Mouse (Mus musculus): Measurements from ENCODE around the gene Atp6v1c2. TPM values are rescaled to one million over a fixed set of nuclear protein-coding genes. Genes with fewer than 3 reads are reported as not detected.

The Atp6v1c2 gene
- polyA plus RNA-seq, 1 experiment from 2014 or later = 19.2 TPM

DNA sequence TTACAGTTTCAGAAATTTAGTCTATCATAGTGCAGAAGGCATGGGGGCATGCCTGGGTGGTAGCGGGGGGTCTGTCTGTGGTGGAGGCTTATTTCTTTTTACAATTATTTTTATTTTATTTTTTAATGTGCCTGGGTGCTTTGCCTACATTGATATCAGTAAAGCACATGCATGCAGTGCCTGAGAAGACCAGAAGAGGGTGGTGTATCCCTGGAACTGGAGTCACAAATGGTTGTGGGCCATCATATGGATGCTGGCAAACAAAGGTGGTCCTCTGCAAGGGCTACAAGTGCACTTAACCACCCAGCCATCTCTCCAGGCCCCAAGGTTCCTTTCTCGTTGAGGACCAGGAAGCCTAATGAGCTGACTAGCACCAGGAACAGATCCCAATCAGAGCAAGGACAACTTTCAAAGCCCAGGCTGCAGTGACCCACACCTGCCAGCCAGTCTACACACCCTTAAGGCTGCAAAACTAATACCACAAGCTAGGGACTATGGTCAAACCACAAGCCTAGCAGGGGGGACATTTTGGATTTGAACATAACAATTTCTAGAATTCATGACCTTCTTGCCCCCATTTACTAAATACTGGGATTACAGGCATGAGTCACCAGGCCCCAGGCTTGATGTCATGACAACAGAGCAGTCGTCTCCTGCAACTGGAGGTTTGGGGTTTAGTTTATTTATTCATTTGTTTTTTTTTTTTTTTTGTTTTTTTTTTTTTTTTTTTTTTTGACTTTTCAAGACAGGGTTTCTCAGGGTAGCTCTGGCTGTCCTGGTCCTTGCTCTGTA lies 10.2 kb upstream of the Atp6v1c2 start:
- H3K27me3 ChIP-seq (ENCODE audit: insufficient read depth, low read length) = no peaks in the 10 kb centered on the region
- H3K4me2 ChIP-seq (ENCODE audit: low read length) = no peak overlapping the region
- WGBS = 69% methylated on average over 3 of the region's 3 CpGs
- no peaks in the 10 kb centered on the region for H3K36me3 ChIP-seq (ENCODE audit: insufficient read depth, low read length)
- no peak overlapping the region for H3K27ac ChIP-seq
- ATAC-seq (replicated peaks; ENCODE audit: low FRiP score, low read depth) (no peak), DNase-seq (ENCODE audit: low spot score) (no peak)
- H3K4me1 ChIP-seq (replicated peaks; ENCODE audit: insufficient read depth, low read length) = no peaks in the 10 kb centered on the region
- H3K9ac ChIP-seq (ENCODE audit: low read depth, low read length) = no peak overlapping the region
- peak; percentile 40; the same call in 1 of the 2 replicates for TF ChIP-seq CTCF (IDR thresholded peaks at IDR 0.05; ENCODE audit: low read depth)
- H3K9me3 ChIP-seq (replicated peaks; ENCODE audit: low read length) = no peaks in the 10 kb centered on the region
- H3K4me3 ChIP-seq (replicated peaks; ENCODE audit: low read depth, low read length) = no peak overlapping the region

DNA sequence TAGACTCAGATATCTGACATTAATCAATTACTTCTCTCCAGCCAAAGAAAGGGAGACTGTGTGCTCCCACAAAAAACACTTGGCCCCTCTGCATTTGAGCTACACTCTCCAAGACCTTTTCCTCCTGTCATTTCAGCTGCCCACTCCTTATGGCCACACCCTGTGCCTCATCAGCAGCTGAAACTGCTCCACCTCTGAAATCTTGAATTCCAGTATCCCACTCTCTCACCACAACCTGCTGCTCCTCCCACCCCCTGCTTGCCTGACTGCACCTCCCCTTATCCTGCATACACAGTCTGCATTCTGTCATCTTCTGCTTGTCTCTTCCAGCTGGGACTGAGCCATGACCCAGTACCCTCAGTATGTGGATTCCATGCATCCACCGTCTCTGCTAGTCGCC lies 9.2 kb upstream of the Atp6v1c2 start:
- WGBS = 51% methylated on average over 2 of the region's 2 CpGs
- Histone ChIP-seq H3K9ac (ENCODE audit: low read depth, low read length) (no peak overlapping the region), H3K4me1 (replicated peaks; ENCODE audit: insufficient read depth, low read length) (no peaks in the 10 kb centered on the region), H3K4me3 (replicated peaks; ENCODE audit: low read depth, low read length) (no peak overlapping the region), H3K36me3 (ENCODE audit: insufficient read depth, low read length) (no peaks in the 10 kb centered on the region), H3K27me3 (ENCODE audit: insufficient read depth, low read length) (no peaks in the 10 kb centered on the region), H3K27ac (no peak overlapping the region), H3K9me3 (replicated peaks; ENCODE audit: low read length) (no peaks in the 10 kb centered on the region), H3K4me2 (ENCODE audit: low read length) (no peak overlapping the region)
- TF ChIP-seq CTCF (IDR thresholded peaks at IDR 0.05; ENCODE audit: low read depth) = no peak
- DNase-seq (ENCODE audit: low spot score) (no peak), ATAC-seq (replicated peaks; ENCODE audit: low FRiP score, low read depth) (no peak)

DNA sequence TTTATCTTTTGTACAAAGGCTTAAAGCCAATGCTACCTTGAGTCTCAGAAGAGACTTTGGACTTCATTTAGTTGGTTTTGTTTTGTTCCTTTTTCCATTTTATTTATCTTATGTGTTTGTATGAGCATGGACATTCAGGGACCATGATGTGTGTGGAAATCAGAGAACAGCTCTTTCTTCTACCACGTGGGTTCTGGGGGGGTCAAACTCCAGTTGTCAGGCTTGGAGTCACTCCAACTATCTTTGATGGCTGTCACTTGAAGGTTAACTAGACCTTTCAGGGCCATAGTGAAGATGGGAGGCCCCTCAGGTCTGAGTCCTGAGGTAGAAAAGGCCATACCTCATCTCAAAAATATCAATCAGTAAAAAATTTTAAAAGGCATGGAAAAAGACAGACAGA lies 4.3 kb upstream of the Atp6v1c2 start:
- H3K27ac ChIP-seq = no peak overlapping the region
- H3K9me3 ChIP-seq (replicated peaks; ENCODE audit: low read length) = no peaks in the 10 kb centered on the region
- no peak for DNase-seq (ENCODE audit: low spot score)

DNA sequence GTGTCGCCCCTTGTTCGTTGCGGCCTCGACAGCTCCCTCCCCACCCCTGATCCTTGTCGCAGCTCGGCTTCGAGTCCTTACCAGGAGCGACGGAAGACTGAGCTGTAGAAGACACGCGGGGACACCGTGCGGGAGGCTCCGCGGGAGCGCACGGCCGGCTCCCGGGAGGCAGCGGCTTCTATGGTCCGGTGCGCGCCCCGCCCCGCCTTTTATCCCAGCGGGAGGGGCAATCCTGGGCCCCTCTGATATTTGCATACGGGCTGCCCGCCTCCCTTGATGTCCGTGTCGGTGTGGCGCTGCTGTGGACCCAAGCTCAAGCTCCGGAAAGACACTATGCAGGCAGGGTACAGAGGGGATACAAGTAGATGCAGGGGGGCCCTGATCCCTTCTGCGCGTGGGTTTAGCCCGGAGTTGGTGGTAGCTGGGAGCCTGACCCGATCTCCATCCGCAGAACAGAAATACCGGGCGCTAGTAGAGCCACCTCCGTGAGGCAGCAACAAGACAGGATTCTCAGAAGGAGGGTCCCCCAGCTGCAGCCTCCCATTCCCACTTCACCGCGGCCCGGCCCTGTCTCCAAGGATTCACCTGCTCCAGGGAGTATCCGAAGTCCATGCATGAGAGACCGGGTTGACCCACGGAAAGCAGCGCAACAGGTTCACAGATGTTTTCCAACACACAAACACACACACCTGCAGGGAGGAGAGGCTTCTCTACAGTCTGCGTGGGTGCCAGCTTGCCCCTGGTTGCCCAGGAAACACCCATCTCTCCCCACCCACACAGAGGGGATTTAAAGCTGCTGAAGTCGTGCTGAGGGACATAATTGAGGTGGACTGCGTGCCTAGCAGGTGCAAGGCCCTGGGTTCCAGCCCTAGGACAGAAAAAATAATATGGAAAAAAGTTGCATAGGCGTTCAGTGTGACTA lies 4.3 kb downstream of the Atp6v1c2 start:
- Histone ChIP-seq H3K4me3 (replicated peaks; ENCODE audit: low read depth, low read length) (peak overlapping the region; percentile 38), H3K4me1 (replicated peaks; ENCODE audit: insufficient read depth, low read length) (peaks cover 7% of the 10 kb centered on the region; the same call in 1 of the 2 replicates), H3K9ac (ENCODE audit: low read depth, low read length) (peak overlapping the region; percentile 32), H3K9me3 (replicated peaks; ENCODE audit: low read length) (no peaks in the 10 kb centered on the region), H3K27ac (no peak overlapping the region), H3K27me3 (ENCODE audit: insufficient read depth, low read length) (peaks cover 18% of the 10 kb centered on the region), H3K36me3 (ENCODE audit: insufficient read depth, low read length) (no peaks in the 10 kb centered on the region), H3K4me2 (ENCODE audit: low read length) (peak overlapping the region; percentile 76)
- 4% methylated on average over 50 of the region's 51 CpGs for WGBS
- DNase-seq (ENCODE audit: low spot score) (peak; percentile 19), ATAC-seq (replicated peaks; ENCODE audit: low FRiP score, low read depth) (0 out of 2 replicates have a peak, but pooled peaks have one; percentile 46)
- TF ChIP-seq CTCF (IDR thresholded peaks at IDR 0.05; ENCODE audit: low read depth) = no peak

More for the DNA sequence above, 4.3 kb upstream of the Atp6v1c2 start:
- no peak for TF ChIP-seq CTCF (IDR thresholded peaks at IDR 0.05; ENCODE audit: low read depth)
- H3K36me3 ChIP-seq (ENCODE audit: insufficient read depth, low read length) = no peaks in the 10 kb centered on the region
- H3K4me3 ChIP-seq (replicated peaks; ENCODE audit: low read depth, low read length) = no peak overlapping the region
- no peak overlapping the region for H3K4me2 ChIP-seq (ENCODE audit: low read length)
- no peak overlapping the region for H3K9ac ChIP-seq (ENCODE audit: low read depth, low read length)
- no peak for ATAC-seq (replicated peaks; ENCODE audit: low FRiP score, low read depth)
- 23% methylated on average over 1 of the region's 1 CpGs for WGBS
- H3K4me1 ChIP-seq (replicated peaks; ENCODE audit: insufficient read depth, low read length) = no peaks in the 10 kb centered on the region
- no peaks in the 10 kb centered on the region for H3K27me3 ChIP-seq (ENCODE audit: insufficient read depth, low read length)

DNA sequence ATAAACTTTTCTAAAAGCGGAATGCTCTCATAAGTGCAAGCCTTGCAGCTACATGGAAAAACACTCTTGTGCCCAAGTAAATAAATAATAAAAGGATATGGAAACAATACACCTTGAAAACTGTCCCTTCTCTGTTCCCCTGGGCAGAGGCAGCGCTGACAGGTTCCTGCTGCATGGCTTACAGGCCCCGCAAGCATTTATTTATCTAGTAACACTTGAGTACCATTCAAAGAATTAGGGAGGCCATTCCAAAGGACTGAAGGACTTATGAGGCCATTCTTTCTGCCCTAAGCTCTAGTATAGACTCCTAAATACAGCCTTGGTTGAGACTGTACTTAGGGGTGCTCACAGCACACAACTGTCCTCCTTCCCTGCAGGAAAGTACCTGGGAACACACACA lies 10.7 kb downstream of the Atp6v1c2 start:
- H3K4me2 ChIP-seq (ENCODE audit: low read length) = no peak overlapping the region
- no peaks in the 10 kb centered on the region for H3K36me3 ChIP-seq (ENCODE audit: insufficient read depth, low read length)
- WGBS = 49% methylated on average over 3 of the region's 3 CpGs
- peak; percentile 40 for DNase-seq (ENCODE audit: low spot score)
- no peak overlapping the region for H3K9ac ChIP-seq (ENCODE audit: low read depth, low read length)
- no peak overlapping the region for H3K4me3 ChIP-seq (replicated peaks; ENCODE audit: low read depth, low read length)
- peak; percentile 36; the same call in 1 of the 2 replicates for ATAC-seq (replicated peaks; ENCODE audit: low FRiP score, low read depth)
- no peak overlapping the region for H3K27ac ChIP-seq
- 0 out of 2 replicates have a peak, but pooled peaks cover 3% of the 10 kb centered on the region for H3K4me1 ChIP-seq (replicated peaks; ENCODE audit: insufficient read depth, low read length)
- H3K27me3 ChIP-seq (ENCODE audit: insufficient read depth, low read length) = no peaks in the 10 kb centered on the region
- TF ChIP-seq CTCF (IDR thresholded peaks at IDR 0.05; ENCODE audit: low read depth) = no peak
- H3K9me3 ChIP-seq (replicated peaks; ENCODE audit: low read length) = no peaks in the 10 kb centered on the region

DNA sequence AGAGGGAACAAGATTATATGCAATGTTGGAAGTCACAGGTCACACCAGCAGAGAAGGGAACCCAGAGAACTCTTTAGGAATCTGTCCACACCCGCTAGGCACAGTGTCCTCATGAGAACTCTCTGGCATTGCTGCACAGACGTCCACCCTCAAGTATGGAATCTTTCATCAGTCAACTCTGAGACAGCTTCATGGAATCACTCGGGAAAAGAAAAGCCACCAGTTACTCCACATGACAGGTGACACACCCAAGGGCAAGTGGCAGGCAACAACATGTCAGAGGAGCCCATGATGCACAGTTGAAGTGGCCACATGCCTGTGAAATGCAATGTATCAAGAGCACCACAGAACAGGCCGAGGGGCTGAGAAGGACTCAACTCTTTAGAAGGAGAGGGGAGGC lies 11.2 kb downstream of the Atp6v1c2 start:
- 0 out of 2 replicates have a peak, but pooled peaks cover 3% of the 10 kb centered on the region for H3K4me1 ChIP-seq (replicated peaks; ENCODE audit: insufficient read depth, low read length)
- no peak for TF ChIP-seq CTCF (IDR thresholded peaks at IDR 0.05; ENCODE audit: low read depth)
- no peaks in the 10 kb centered on the region for H3K9me3 ChIP-seq (replicated peaks; ENCODE audit: low read length)
- ATAC-seq (replicated peaks; ENCODE audit: low FRiP score, low read depth) = no peak
- H3K27me3 ChIP-seq (ENCODE audit: insufficient read depth, low read length) = no peaks in the 10 kb centered on the region
- no peak for DNase-seq (ENCODE audit: low spot score)
- H3K4me3 ChIP-seq (replicated peaks; ENCODE audit: low read depth, low read length) = no peak overlapping the region
- H3K36me3 ChIP-seq (ENCODE audit: insufficient read depth, low read length) = no peaks in the 10 kb centered on the region
- H3K27ac ChIP-seq = no peak overlapping the region
- no peak overlapping the region for H3K9ac ChIP-seq (ENCODE audit: low read depth, low read length)
- H3K4me2 ChIP-seq (ENCODE audit: low read length) = no peak overlapping the region
- 47% methylated on average over 4 of the region's 4 CpGs for WGBS
